Mouse (Mus musculus) adipocyte (in vitro differentiated cells): ENCODE data around the gene A730015C16Rik.

ENCODE experiments used
- DNase-seq: peaks from one replicate; pipeline ENCODE4 v3.0.0-alpha.2; 2016; ENCODE audit warnings: low spot score

A730015C16Rik gene

DNA sequence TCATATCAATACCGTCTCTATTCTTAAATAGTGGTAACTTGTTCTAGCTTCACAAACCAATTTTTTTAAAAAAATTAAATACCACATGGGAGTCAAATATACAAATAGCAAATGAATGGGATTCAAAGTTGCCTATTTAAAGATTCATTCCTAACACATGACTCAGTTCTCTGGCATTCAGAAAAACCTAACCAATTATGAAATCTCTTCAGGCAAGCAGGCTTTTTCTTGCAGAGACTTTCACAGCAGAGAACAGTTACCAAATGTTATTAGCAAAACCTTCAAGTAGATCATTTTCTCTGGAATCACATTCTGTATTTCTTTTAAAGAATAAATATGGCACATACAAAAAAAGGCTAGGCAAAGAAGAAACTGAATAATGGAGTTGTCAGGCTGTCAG is 17.7 kb downstream of the A730015C16Rik start:
- DNase-seq, result peak; percentile 45

DNA sequence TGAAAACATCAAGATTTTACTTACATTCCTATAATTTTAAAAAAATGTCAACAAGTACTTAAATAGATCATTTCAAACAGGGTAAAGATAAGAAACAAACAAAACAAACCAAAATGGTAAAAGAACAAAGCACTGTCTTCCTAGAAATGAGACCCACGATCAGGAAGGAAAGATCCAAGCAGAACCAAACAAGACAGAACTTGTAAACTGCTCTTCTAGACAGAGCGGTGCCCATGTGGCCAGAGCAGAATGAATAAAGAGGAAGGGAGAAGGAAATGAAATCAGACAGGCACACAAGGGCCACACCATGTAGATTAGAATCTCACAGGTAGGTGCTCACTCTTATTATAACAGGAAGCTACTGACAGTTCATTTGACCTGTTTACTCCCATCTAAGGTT is 21.8 kb downstream of the A730015C16Rik start:
- DNase-seq, result no peak

DNA sequence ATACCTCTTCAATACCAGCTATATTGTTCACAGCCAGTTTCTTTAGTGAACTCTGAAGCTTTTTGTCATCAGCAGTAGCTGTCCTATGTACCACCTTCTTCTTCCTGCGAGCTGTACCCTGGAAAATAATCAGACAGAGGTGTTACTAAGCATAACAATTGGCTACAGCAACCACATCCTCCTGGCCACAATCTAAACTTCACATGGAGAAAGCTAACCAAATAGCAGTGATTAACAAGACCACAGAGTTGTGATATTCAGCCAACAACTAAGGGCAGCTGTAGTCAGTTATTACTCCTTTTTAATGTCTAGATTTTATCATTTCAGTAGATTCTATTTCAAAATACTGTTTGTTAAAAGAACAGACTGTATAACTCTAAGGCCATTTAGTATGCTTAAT is 22.3 kb downstream of the A730015C16Rik start:
- no peak for DNase-seq

DNA sequence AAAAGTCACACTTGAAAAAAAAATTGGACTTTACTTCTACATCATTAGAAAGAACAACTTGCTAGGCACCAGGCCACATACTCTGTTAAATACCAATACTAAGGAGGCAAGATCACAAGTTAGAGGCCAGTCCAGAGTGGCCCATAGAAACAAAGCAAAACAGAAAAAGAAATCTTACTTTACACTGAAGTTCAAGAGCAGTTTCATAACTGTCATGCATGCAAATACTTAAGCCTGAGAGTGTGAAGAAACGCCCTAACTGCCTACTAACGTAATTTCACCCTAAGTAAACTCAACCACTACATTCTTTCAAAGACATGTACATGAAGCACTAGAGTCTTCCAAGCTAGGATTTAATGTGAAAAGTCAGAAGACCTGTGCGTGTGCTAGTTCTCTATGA is 22.7 kb downstream of the A730015C16Rik start:
- DNase-seq, result no peak

DNA sequence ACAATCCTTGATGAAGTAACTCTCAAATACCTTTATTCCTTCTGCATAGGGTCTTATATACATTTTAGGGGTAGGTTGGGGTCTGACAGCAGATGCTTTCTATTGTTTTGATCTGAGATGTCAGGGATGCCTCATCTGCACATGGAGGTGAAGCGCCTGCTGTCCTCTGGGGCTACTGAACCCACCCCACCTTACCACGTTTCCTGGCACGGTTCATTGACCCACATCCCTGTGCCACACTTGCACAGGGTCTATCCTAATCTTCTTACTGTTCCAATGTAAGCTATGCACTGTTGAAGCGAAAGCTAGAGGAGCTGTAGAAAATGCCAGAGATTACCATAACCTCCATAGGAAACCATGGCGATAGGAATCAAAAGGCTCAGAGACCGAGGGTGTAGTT is 36.9 kb downstream of the A730015C16Rik start:
- no peak for DNase-seq

DNA sequence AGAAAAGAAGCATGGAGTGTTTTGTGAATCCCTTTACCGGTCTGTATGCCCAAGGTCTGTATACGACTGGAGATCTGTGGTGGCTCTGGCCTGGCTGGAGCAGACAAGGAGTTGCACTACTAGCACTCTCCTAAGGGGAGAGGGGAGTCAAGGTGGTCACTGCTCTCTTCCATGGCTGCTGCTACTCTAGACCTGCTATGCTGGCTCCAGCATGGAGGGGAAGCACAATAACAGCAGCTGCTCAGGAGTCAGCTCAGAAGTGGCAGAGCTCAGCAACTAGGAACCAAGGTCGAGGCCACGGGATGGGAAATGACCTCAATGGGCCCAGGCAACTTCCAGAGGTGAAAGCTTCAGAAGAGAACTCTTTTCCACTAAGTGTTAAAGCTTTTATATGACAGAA is 37.3 kb downstream of the A730015C16Rik start:
- DNase-seq, result no peak

DNA sequence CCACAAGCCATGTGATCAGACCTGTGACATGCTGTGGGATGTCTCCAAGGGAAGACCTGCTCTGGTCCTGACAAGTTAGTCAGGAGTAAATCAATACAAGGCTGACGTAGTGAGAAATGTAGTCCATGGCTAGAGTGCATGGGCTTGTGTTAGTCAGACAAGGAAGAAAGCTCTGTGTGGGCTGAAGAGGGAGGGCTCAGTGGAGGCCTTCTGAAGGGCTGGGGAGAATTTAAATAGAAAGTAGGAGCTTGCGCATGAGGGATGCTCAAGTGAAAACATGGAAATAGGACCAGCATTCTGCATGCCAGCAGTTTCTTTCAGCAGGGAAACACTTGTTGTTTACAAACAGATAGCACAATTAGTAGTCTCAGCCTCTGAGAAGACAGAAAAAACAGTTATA is 44.9 kb downstream of the A730015C16Rik start:
- DNase-seq, result no peak

DNA sequence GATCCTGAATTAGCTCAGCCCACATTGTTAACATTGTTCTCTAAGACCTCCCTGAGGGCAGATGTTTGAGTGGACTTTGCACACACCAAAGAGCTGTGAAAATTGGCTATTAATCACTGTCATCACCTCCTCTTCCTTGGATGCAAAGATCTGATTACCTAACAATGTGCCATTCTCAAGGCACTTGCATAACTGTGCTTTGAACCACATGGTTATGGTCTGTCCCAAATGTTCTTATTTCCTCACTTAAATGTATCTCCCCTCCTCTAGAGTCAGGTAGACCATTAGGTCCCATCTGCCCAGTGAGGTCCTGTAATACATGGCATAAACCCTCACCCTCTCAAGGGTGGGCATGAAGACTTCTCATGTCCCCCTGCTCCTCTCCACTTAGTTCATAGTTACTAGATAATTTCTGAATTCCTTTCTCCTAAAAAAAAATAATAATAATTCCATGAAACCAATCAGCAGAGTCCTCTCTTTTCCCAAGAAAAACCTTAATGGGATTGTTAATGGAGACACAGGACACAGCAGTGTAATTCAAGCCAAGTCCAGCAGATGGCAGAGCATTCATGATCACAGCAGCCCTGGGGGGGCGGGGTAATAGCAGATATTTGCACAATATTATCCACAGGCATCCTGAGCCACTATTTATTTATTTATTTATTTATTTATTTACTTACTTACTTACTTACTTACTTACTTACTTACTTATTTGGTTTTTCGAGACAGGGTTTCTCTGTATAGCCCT is 50.2 kb downstream of the A730015C16Rik start:
- DNase-seq, result peak; percentile 90
